Mouse (Mus musculus): Measurements from ENCODE around the gene Syt8. TPM values are rescaled to one million over a fixed set of nuclear protein-coding genes. Genes with fewer than 3 reads are reported as not detected.
A peak's percentile ranks its signal among the peaks of the same experiment; 100 is the strongest.

Gene Syt8
- polyA plus RNA-seq, 1 experiment from 2014 or later: not detected

- Histone ChIP-seq H3K4me1 (ENCODE audit: control insufficient read depth, insufficient read depth, low read length) (peaks cover 3% of the 10 kb centered on the region), H3K9me3 (replicated peaks; ENCODE audit: control insufficient read depth, low read length) (no peaks in the 10 kb centered on the region), H3K9ac (replicated peaks; ENCODE audit: low read length) (no peak overlapping the region), H3K4me2 (ENCODE audit: low read depth, low read length) (no peak overlapping the region), H3K4me3 (ENCODE audit: low read depth, low read length) (no peak overlapping the region), H3K27ac (replicated peaks; ENCODE audit: low read depth, low read length) (no peak overlapping the region), H3K36me3 (replicated peaks; ENCODE audit: control insufficient read depth, insufficient read depth, low read depth, low read length) (no peaks in the 10 kb centered on the region), H3K27me3 (ENCODE audit: control insufficient read depth, insufficient read depth, low read length) (no peaks in the 10 kb centered on the region)
- ATAC-seq (replicated peaks; ENCODE audit: insufficient number of reproducible peaks, low FRiP score, low TSS enrichment, low read depth): no peak
- 67% methylated on average over 9 of the region's 9 CpGs for WGBS
- DNase-seq (ENCODE audit: low spot score): no peak
Observed at GRCm38 (mm10) chr7:142442081-142442907, 7.6 kb downstream of the Syt8 start.

- Histone ChIP-seq H3K36me3 (replicated peaks; ENCODE audit: control insufficient read depth, insufficient read depth, low read depth, low read length) (no peaks in the 10 kb centered on the region), H3K9ac (replicated peaks; ENCODE audit: low read length) (no peak overlapping the region)
Observed at GRCm38 (mm10) chr7:142442908-142443420, 8.3 kb downstream of the Syt8 start.

DNA sequence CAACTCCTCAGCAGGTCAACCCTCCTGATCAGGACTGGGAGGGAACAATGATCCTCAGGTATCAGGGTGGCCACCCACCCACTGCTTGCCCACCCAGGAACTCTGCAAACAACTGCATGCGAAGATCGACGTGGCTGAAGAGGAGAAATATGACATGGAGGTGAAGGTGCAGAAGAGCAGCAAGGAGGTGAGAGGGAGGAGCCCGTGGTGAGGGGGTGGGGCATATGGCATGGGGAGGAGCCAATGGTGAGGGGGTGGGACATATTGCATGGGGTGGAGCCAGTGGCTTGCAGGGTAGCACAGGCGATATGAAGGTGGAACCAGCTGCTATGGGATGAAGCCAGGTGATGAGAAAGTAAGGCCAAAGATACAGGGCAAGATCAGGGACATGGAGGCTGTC lies 8.8 kb downstream of the Syt8 start:
- peaks cover 3% of the 10 kb centered on the region for H3K4me1 ChIP-seq (ENCODE audit: control insufficient read depth, insufficient read depth, low read length)
- ATAC-seq (replicated peaks; ENCODE audit: insufficient number of reproducible peaks, low FRiP score, low TSS enrichment, low read depth) (no peak), DNase-seq (ENCODE audit: low spot score) (no peak)
- H3K4me2 ChIP-seq (ENCODE audit: low read depth, low read length): no peak overlapping the region
- no peaks in the 10 kb centered on the region for H3K36me3 ChIP-seq (replicated peaks; ENCODE audit: control insufficient read depth, insufficient read depth, low read depth, low read length)
- no peaks in the 10 kb centered on the region for H3K27me3 ChIP-seq (ENCODE audit: control insufficient read depth, insufficient read depth, low read length)
- no peak overlapping the region for H3K27ac ChIP-seq (replicated peaks; ENCODE audit: low read depth, low read length)
- no peaks in the 10 kb centered on the region for H3K9me3 ChIP-seq (replicated peaks; ENCODE audit: control insufficient read depth, low read length)
- H3K9ac ChIP-seq (replicated peaks; ENCODE audit: low read length): no peak overlapping the region
- no peak overlapping the region for H3K4me3 ChIP-seq (ENCODE audit: low read depth, low read length)
- WGBS: 91% methylated on average over 5 of the region's 5 CpGs

More at GRCm38 (mm10) chr7:142442908-142443420, 8.3 kb downstream of the Syt8 start:
- WGBS: 93% methylated on average over 7 of the region's 7 CpGs
- no peak overlapping the region for H3K27ac ChIP-seq (replicated peaks; ENCODE audit: low read depth, low read length)
- no peaks in the 10 kb centered on the region for H3K27me3 ChIP-seq (ENCODE audit: control insufficient read depth, insufficient read depth, low read length)
- H3K9me3 ChIP-seq (replicated peaks; ENCODE audit: control insufficient read depth, low read length): no peaks in the 10 kb centered on the region
- peaks cover 3% of the 10 kb centered on the region for H3K4me1 ChIP-seq (ENCODE audit: control insufficient read depth, insufficient read depth, low read length)
- no peak overlapping the region for H3K4me2 ChIP-seq (ENCODE audit: low read depth, low read length)
- no peak for ATAC-seq (replicated peaks; ENCODE audit: insufficient number of reproducible peaks, low FRiP score, low TSS enrichment, low read depth)
- DNase-seq (ENCODE audit: low spot score): no peak
- H3K4me3 ChIP-seq (ENCODE audit: low read depth, low read length): no peak overlapping the region

DNA sequence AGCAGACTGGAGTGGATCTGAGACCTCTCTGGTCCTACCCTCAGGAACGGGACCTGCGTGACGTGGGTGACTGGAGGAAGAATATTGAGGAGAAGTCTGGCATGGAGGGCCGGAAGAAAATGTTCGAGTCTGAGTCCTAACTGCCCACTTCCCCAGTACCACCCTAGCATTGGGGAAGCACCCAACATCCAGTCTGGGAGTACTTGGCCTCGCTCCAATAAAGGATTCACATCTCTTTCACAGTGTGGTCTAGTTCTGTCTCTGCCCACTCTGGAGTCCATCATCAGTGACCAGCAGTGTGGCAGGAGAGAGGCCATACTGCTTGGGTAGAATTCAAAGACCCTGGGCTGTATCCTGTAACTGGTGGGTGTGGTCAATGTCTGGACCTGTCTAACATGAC lies 9.5 kb downstream of the Syt8 start:
- Histone ChIP-seq H3K27ac (replicated peaks; ENCODE audit: low read depth, low read length) (no peak overlapping the region), H3K4me1 (ENCODE audit: control insufficient read depth, insufficient read depth, low read length) (peaks cover 3% of the 10 kb centered on the region), H3K4me2 (ENCODE audit: low read depth, low read length) (no peak overlapping the region), H3K9me3 (replicated peaks; ENCODE audit: control insufficient read depth, low read length) (no peaks in the 10 kb centered on the region), H3K36me3 (replicated peaks; ENCODE audit: control insufficient read depth, insufficient read depth, low read depth, low read length) (no peaks in the 10 kb centered on the region), H3K9ac (replicated peaks; ENCODE audit: low read length) (no peak overlapping the region), H3K27me3 (ENCODE audit: control insufficient read depth, insufficient read depth, low read length) (no peaks in the 10 kb centered on the region), H3K4me3 (ENCODE audit: low read depth, low read length) (no peak overlapping the region)
- ATAC-seq (replicated peaks; ENCODE audit: insufficient number of reproducible peaks, low FRiP score, low TSS enrichment, low read depth): no peak
- WGBS: 95% methylated on average over 6 of the region's 6 CpGs
- DNase-seq (ENCODE audit: low spot score): no peak

DNA sequence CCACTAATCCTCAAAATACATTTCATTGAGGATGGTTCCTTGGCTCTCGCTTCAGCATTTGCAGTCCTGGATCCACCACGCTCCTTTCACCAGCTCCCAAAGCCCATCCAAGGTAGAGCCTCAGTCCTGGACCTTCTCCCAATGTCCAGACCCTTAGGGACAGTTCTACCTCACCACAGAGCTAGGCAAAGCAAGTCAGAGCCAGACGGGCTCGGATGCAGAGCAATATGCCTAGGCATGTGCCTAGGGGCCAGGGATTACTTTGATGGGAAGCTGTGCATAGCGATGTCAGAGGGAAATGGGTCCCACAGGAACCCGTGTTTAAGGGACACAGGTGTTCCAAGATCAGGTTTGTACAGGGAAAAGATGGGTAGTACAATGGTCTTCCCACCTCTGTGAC lies 10.7 kb downstream of the Syt8 start:
- H3K27ac ChIP-seq (replicated peaks; ENCODE audit: low read depth, low read length): no peak overlapping the region
- no peaks in the 10 kb centered on the region for H3K27me3 ChIP-seq (ENCODE audit: control insufficient read depth, insufficient read depth, low read length)
- H3K4me3 ChIP-seq (ENCODE audit: low read depth, low read length): no peak overlapping the region
- no peak overlapping the region for H3K9ac ChIP-seq (replicated peaks; ENCODE audit: low read length)
- H3K36me3 ChIP-seq (replicated peaks; ENCODE audit: control insufficient read depth, insufficient read depth, low read depth, low read length): no peaks in the 10 kb centered on the region
- H3K4me2 ChIP-seq (ENCODE audit: low read depth, low read length): no peak overlapping the region
- WGBS: 91% methylated on average over 6 of the region's 6 CpGs
- H3K9me3 ChIP-seq (replicated peaks; ENCODE audit: control insufficient read depth, low read length): no peaks in the 10 kb centered on the region
- H3K4me1 ChIP-seq (ENCODE audit: control insufficient read depth, insufficient read depth, low read length): peaks cover 3% of the 10 kb centered on the region
- ATAC-seq (replicated peaks; ENCODE audit: insufficient number of reproducible peaks, low FRiP score, low TSS enrichment, low read depth) (no peak), DNase-seq (ENCODE audit: low spot score) (no peak)

GRCm38 (mm10) chr7:142446264-142446663 lies 11.6 kb downstream of the Syt8 start:
- no peak for DNase-seq (ENCODE audit: low spot score)
- no peaks in the 10 kb centered on the region for H3K4me1 ChIP-seq (ENCODE audit: control insufficient read depth, insufficient read depth, low read length)
- ATAC-seq (replicated peaks; ENCODE audit: insufficient number of reproducible peaks, low FRiP score, low TSS enrichment, low read depth): no peak

GRCm38 (mm10) chr7:142449038-142449617 lies 14.5 kb downstream of the Syt8 start:
- no peak for ATAC-seq (replicated peaks; ENCODE audit: insufficient number of reproducible peaks, low FRiP score, low TSS enrichment, low read depth)
- Histone ChIP-seq H3K4me1 (ENCODE audit: control insufficient read depth, insufficient read depth, low read length) (no peaks in the 10 kb centered on the region), H3K4me3 (ENCODE audit: low read depth, low read length) (no peak overlapping the region), H3K9ac (replicated peaks; ENCODE audit: low read length) (no peak overlapping the region), H3K27ac (replicated peaks; ENCODE audit: low read depth, low read length) (no peak overlapping the region), H3K27me3 (ENCODE audit: control insufficient read depth, insufficient read depth, low read length) (no peaks in the 10 kb centered on the region), H3K4me2 (ENCODE audit: low read depth, low read length) (no peak overlapping the region), H3K36me3 (replicated peaks; ENCODE audit: control insufficient read depth, insufficient read depth, low read depth, low read length) (no peaks in the 10 kb centered on the region), H3K9me3 (replicated peaks; ENCODE audit: control insufficient read depth, low read length) (no peaks in the 10 kb centered on the region)
- WGBS: 83% methylated on average over 6 of the region's 6 CpGs
- DNase-seq (ENCODE audit: low spot score): no peak

More at GRCm38 (mm10) chr7:142446264-142446663, 11.6 kb downstream of the Syt8 start:
- Histone ChIP-seq H3K36me3 (replicated peaks; ENCODE audit: control insufficient read depth, insufficient read depth, low read depth, low read length) (no peaks in the 10 kb centered on the region), H3K9ac (replicated peaks; ENCODE audit: low read length) (no peak overlapping the region), H3K9me3 (replicated peaks; ENCODE audit: control insufficient read depth, low read length) (no peaks in the 10 kb centered on the region), H3K4me3 (ENCODE audit: low read depth, low read length) (no peak overlapping the region), H3K4me2 (ENCODE audit: low read depth, low read length) (no peak overlapping the region), H3K27ac (replicated peaks; ENCODE audit: low read depth, low read length) (no peak overlapping the region), H3K27me3 (ENCODE audit: control insufficient read depth, insufficient read depth, low read length) (no peaks in the 10 kb centered on the region)
- 87% methylated on average over 4 of the region's 4 CpGs for WGBS

DNA sequence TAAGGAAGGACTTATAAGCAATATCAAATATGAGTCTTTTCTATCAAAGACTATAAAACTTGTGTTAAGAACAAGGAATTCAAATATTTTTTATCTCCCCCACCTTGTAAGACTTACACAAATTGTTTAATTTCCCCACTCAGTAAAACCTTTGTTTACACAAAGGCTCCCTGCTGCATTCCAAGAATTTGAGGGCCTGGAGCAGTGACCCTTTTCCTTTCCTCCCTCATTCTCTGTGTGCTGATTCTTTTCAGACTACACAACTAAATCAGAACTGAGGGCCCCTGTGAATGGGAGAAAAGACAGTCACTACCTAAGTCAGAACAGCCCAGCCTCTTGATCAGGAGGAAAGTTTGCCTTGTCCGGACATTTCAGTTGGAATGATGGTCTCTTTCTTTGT lies 20.1 kb downstream of the Syt8 start:
- no peaks in the 10 kb centered on the region for H3K9me3 ChIP-seq (replicated peaks; ENCODE audit: control insufficient read depth, low read length)

More for the DNA sequence above, 20.1 kb downstream of the Syt8 start:
- Histone ChIP-seq H3K27me3 (ENCODE audit: control insufficient read depth, insufficient read depth, low read length) (no peaks in the 10 kb centered on the region), H3K27ac (replicated peaks; ENCODE audit: low read depth, low read length) (peak overlapping the region; percentile 77), H3K4me3 (ENCODE audit: low read depth, low read length) (no peak overlapping the region), H3K4me2 (ENCODE audit: low read depth, low read length) (no peak overlapping the region), H3K4me1 (ENCODE audit: control insufficient read depth, insufficient read depth, low read length) (peaks cover 12% of the 10 kb centered on the region), H3K36me3 (replicated peaks; ENCODE audit: control insufficient read depth, insufficient read depth, low read depth, low read length) (no peaks in the 10 kb centered on the region), H3K9ac (replicated peaks; ENCODE audit: low read length) (peak overlapping the region; percentile 33; the same call in 1 of the 2 replicates)
- no peak for ATAC-seq (replicated peaks; ENCODE audit: insufficient number of reproducible peaks, low FRiP score, low TSS enrichment, low read depth)
- 30% methylated on average over 1 of the region's 1 CpGs for WGBS
- peak; percentile 37 for DNase-seq (ENCODE audit: low spot score)
